Mouse (Mus musculus): ENCODE results near the gene Tex2.

Tex2 gene

DNA sequence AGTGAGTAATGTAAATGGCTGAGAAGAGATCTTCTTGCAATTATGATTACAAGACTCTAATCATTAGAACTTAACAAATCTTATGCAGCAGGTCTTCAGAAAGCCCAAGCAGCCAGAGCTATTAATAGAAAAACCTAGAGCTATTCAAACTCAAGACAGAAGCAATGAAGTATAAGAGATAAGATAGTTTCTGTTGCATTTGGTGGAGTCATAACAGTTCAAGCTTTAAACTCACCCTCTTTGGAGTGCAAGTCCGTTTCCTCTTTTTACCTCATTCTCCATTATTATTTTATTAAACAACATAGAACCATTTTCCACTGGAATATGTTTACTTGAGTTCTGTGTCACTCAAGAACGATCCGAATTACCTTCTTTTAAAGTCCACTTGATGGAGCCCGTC is 154.7 kb downstream of the Tex2 start:
- peak; percentile 54 for DNase-seq (ENCODE audit: extremely low read depth, low read depth)

Measured in MEL-GATA-1-ER (cell line).